Mouse (Mus musculus): Measurements from ENCODE around the gene Cpz. TPM values are rescaled to one million over a fixed set of nuclear protein-coding genes. Genes with fewer than 3 reads are reported as not detected.

Gene Cpz
- total RNA-seq, 2 experiments from 2014 or later: 0.16 to 0.39 TPM

GRCm38 (mm10) chr5:35454187-35454800, 71.2 kb downstream of the Cpz start:
- intact Hi-C loops (cut with DNase I): no loop called here
- peak; percentile 22 to 49 for DNase-seq (ENCODE audit: low spot score in 2 of 2)

Other genes with a start within 250 kb of the Cpz start
- gene Adra2c, start 247.4 kb downstream of the Cpz start, total RNA-seq (2021): 10 to 100 TPM; 20.6 to 24.4 TPM
- gene Hmx1, start 136.6 kb downstream of the Cpz start, total RNA-seq (2021): not detected
- 1 to 10 TPM; 7.6 to 8.7 TPM for gene Trmt44, start 49.4 kb upstream of the Cpz start, total RNA-seq (2021)
- gene Acox3, start 57.3 kb upstream of the Cpz start, total RNA-seq (2021): 10 to 100 TPM; 26.6 to 29.5 TPM
- 1 to 10 TPM; 6.4 to 7.4 TPM for gene Htra3, start 154.1 kb upstream of the Cpz start, total RNA-seq (2021)
- 1 to 10 TPM; 2.7 to 3.0 TPM for gene Sh3tc1, start 214.3 kb upstream of the Cpz start, total RNA-seq (2021)
- gene Ablim2, start 232.2 kb upstream of the Cpz start, total RNA-seq (2021): 100 to 1,000 TPM; 175 to 209 TPM

All from left cerebral cortex, postnatal 25 days (tissue).